Mouse (Mus musculus): ENCODE data around the gene Aaed1. TPM values are rescaled to one million over a fixed set of nuclear protein-coding genes. Genes with fewer than 3 reads are reported as not detected.

Gene Aaed1
- polyA plus RNA-seq, 1 experiment from 2014 or later, result 8.2 TPM

DNA sequence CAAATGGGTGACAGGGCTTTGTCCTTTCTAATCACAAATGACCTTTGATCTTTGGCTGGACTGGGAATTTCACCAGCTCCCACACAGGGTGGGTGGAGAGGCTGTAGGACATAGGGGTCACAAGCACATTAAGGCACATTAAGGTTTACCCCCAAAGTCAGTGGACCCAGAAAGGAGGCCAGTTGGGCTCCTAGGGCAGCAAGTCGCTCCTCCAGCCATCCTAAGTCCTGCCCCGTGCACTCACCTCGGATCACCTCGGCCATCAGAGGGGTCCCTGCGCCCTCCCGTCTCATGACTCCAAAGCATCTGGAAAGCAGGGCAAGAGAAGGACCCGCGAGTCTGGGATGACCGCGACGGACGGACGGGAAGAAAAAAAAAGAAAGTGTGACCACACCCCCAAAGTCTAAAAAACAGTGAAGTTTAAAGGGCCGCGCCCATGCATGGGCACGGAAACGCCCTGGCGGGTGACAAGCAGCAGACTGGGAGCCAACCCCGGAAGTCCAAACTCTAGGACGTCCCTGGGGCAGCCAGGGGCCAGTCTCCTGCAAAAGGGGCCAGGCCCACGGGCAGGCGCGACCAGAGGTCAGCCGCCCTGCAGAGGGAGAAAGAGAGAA is 64.2 kb downstream of the Aaed1 start:
- Histone ChIP-seq H3K4me2 (ENCODE audit: low read length) (peak overlapping the region; percentile 95), H3K4me3 (replicated peaks; ENCODE audit: low read length) (peak overlapping the region; percentile 48), H3K27me3 (replicated peaks; ENCODE audit: control insufficient read depth, insufficient read depth, low read length) (no peaks in the 10 kb centered on the region), H3K9me3 (ENCODE audit: control insufficient read depth, low read length) (no peaks in the 10 kb centered on the region), H3K4me1 (replicated peaks; ENCODE audit: control insufficient read depth, insufficient read depth, low read length) (peaks cover 9% of the 10 kb centered on the region), H3K27ac (ENCODE audit: low read length) (no peak overlapping the region), H3K9ac (replicated peaks; ENCODE audit: low read depth, low read length) (peak overlapping the region; percentile 54), H3K36me3 (ENCODE audit: control insufficient read depth, insufficient read depth) (no peaks in the 10 kb centered on the region)
- peak; percentile 49 for ATAC-seq
- 3% methylated on average over 24 of the region's 24 CpGs for WGBS

GRCm38 (mm10) chr13:64246106-64246505 is 66.4 kb downstream of the Aaed1 start:
- Histone ChIP-seq H3K27ac (ENCODE audit: low read length) (no peak overlapping the region), H3K27me3 (replicated peaks; ENCODE audit: control insufficient read depth, insufficient read depth, low read length) (no peaks in the 10 kb centered on the region), H3K9me3 (ENCODE audit: control insufficient read depth, low read length) (no peaks in the 10 kb centered on the region), H3K4me3 (replicated peaks; ENCODE audit: low read length) (no peak overlapping the region), H3K36me3 (ENCODE audit: control insufficient read depth, insufficient read depth) (no peaks in the 10 kb centered on the region), H3K4me2 (ENCODE audit: low read length) (no peak overlapping the region), H3K9ac (replicated peaks; ENCODE audit: low read depth, low read length) (no peak overlapping the region), H3K4me1 (replicated peaks; ENCODE audit: control insufficient read depth, insufficient read depth, low read length) (peaks cover 9% of the 10 kb centered on the region)
- 85% methylated on average over 12 of the region's 12 CpGs for WGBS
- no peak for ATAC-seq

DNA sequence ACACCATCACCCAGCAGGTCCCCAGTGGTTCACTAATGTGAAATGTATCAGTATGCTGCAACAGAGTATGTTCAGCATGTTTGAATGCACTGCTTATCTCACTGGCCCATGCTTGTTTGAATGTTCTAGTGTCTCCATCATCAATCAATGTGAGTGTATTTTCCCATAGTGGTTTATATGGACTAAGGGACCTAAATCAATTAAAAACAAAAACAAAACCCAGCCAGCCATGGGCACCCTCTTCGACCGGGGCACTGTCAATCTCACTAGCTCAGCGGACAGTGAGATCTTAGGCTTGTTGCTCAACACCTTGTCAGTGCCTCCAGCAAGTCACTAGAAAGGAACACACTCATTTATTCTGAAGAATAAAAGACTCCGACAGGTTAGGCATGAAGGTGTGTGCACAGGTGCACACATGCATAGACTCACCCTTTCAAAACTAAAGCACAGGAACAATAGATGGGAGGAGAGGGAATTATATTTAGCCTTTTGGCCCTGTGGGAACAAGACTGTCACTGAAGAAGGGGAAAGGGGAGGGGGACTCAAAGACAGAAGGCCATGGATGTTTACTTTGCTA is 67.7 kb downstream of the Aaed1 start:
- no peaks in the 10 kb centered on the region for H3K27me3 ChIP-seq (replicated peaks; ENCODE audit: control insufficient read depth, insufficient read depth, low read length)
- no peak overlapping the region for H3K4me3 ChIP-seq (replicated peaks; ENCODE audit: low read length)
- no peak overlapping the region for H3K4me2 ChIP-seq (ENCODE audit: low read length)
- no peaks in the 10 kb centered on the region for H3K9me3 ChIP-seq (ENCODE audit: control insufficient read depth, low read length)
- peaks cover 9% of the 10 kb centered on the region for H3K4me1 ChIP-seq (replicated peaks; ENCODE audit: control insufficient read depth, insufficient read depth, low read length)
- H3K27ac ChIP-seq (ENCODE audit: low read length), result no peak overlapping the region
- no peak overlapping the region for H3K9ac ChIP-seq (replicated peaks; ENCODE audit: low read depth, low read length)
- H3K36me3 ChIP-seq (ENCODE audit: control insufficient read depth, insufficient read depth), result no peaks in the 10 kb centered on the region
- WGBS, result 87% methylated on average over 4 of the region's 4 CpGs
- no peak for ATAC-seq

GRCm38 (mm10) chr13:64242721-64243120 is 69.8 kb downstream of the Aaed1 start:
- Histone ChIP-seq H3K27ac (ENCODE audit: low read length) (no peak overlapping the region), H3K27me3 (replicated peaks; ENCODE audit: control insufficient read depth, insufficient read depth, low read length) (no peaks in the 10 kb centered on the region), H3K4me2 (ENCODE audit: low read length) (no peak overlapping the region), H3K4me3 (replicated peaks; ENCODE audit: low read length) (no peak overlapping the region), H3K9me3 (ENCODE audit: control insufficient read depth, low read length) (no peaks in the 10 kb centered on the region), H3K36me3 (ENCODE audit: control insufficient read depth, insufficient read depth) (no peaks in the 10 kb centered on the region), H3K4me1 (replicated peaks; ENCODE audit: control insufficient read depth, insufficient read depth, low read length) (no peaks in the 10 kb centered on the region), H3K9ac (replicated peaks; ENCODE audit: low read depth, low read length) (no peak overlapping the region)
- no peak for ATAC-seq

- H3K4me1 ChIP-seq (replicated peaks; ENCODE audit: control insufficient read depth, insufficient read depth, low read length), result no peaks in the 10 kb centered on the region
- no peaks in the 10 kb centered on the region for H3K9me3 ChIP-seq (ENCODE audit: control insufficient read depth, low read length)
- H3K36me3 ChIP-seq (ENCODE audit: control insufficient read depth, insufficient read depth), result no peaks in the 10 kb centered on the region
- no peak overlapping the region for H3K4me2 ChIP-seq (ENCODE audit: low read length)
- H3K4me3 ChIP-seq (replicated peaks; ENCODE audit: low read length), result no peak overlapping the region
- H3K27ac ChIP-seq (ENCODE audit: low read length), result no peak overlapping the region
- H3K9ac ChIP-seq (replicated peaks; ENCODE audit: low read depth, low read length), result no peak overlapping the region
- no peaks in the 10 kb centered on the region for H3K27me3 ChIP-seq (replicated peaks; ENCODE audit: control insufficient read depth, insufficient read depth, low read length)
- 71% methylated on average over 7 of the region's 7 CpGs for WGBS
- ATAC-seq, result no peak
These were observed 71.9 kb downstream of the Aaed1 start for GRCm38 (mm10) chr13:64240626-64241025.

DNA sequence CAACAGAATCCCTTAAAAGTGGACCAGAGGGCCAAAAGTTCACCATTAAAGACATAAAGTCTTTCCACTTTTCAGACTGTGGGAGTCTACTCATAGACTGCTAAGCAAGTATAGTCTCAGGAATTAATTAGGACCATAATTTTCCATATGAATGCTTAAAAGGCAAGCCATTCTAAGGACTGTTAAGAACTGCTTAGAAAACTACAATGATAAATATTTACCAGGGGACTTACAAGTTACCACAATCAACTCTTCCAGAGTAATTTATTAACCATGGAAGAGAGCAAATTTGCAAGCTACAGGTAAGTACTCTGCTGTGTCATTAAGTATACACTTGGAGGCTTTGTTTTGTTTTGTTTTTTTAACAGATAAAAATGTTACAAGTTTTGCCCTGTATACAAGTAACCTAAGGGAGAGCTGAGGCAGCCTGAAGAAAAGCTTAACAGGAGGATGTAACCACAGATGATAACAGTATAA is 74.8 kb downstream of the Aaed1 start:
- Histone ChIP-seq H3K27me3 (replicated peaks; ENCODE audit: control insufficient read depth, insufficient read depth, low read length) (no peaks in the 10 kb centered on the region), H3K9me3 (ENCODE audit: control insufficient read depth, low read length) (no peaks in the 10 kb centered on the region), H3K4me1 (replicated peaks; ENCODE audit: control insufficient read depth, insufficient read depth, low read length) (no peaks in the 10 kb centered on the region), H3K36me3 (ENCODE audit: control insufficient read depth, insufficient read depth) (no peaks in the 10 kb centered on the region), H3K9ac (replicated peaks; ENCODE audit: low read depth, low read length) (no peak overlapping the region), H3K4me3 (replicated peaks; ENCODE audit: low read length) (no peak overlapping the region), H3K4me2 (ENCODE audit: low read length) (no peak overlapping the region), H3K27ac (ENCODE audit: low read length) (no peak overlapping the region)
- ATAC-seq, result no peak

GRCm38 (mm10) chr13:64237000-64237680 is 75.4 kb downstream of the Aaed1 start:
- no peak overlapping the region for H3K9ac ChIP-seq (replicated peaks; ENCODE audit: low read depth, low read length)
- H3K9me3 ChIP-seq (ENCODE audit: control insufficient read depth, low read length), result no peaks in the 10 kb centered on the region
- H3K4me2 ChIP-seq (ENCODE audit: low read length), result no peak overlapping the region
- H3K27ac ChIP-seq (ENCODE audit: low read length), result no peak overlapping the region
- no peaks in the 10 kb centered on the region for H3K36me3 ChIP-seq (ENCODE audit: control insufficient read depth, insufficient read depth)
- 77% methylated on average over 4 of the region's 4 CpGs for WGBS
- no peaks in the 10 kb centered on the region for H3K4me1 ChIP-seq (replicated peaks; ENCODE audit: control insufficient read depth, insufficient read depth, low read length)
- H3K27me3 ChIP-seq (replicated peaks; ENCODE audit: control insufficient read depth, insufficient read depth, low read length), result no peaks in the 10 kb centered on the region
- H3K4me3 ChIP-seq (replicated peaks; ENCODE audit: low read length), result no peak overlapping the region
- peak; percentile 62 for ATAC-seq

GRCm38 (mm10) chr13:64235777-64236176 is 76.7 kb downstream of the Aaed1 start:
- Histone ChIP-seq H3K4me1 (replicated peaks; ENCODE audit: control insufficient read depth, insufficient read depth, low read length) (no peaks in the 10 kb centered on the region), H3K9ac (replicated peaks; ENCODE audit: low read depth, low read length) (no peak overlapping the region), H3K4me2 (ENCODE audit: low read length) (no peak overlapping the region), H3K27ac (ENCODE audit: low read length) (no peak overlapping the region), H3K9me3 (ENCODE audit: control insufficient read depth, low read length) (no peaks in the 10 kb centered on the region), H3K36me3 (ENCODE audit: control insufficient read depth, insufficient read depth) (no peaks in the 10 kb centered on the region), H3K27me3 (replicated peaks; ENCODE audit: control insufficient read depth, insufficient read depth, low read length) (no peaks in the 10 kb centered on the region), H3K4me3 (replicated peaks; ENCODE audit: low read length) (no peak overlapping the region)
- no peak for ATAC-seq
- WGBS, result 80% methylated on average over 3 of the region's 3 CpGs

- Histone ChIP-seq H3K4me2 (ENCODE audit: low read length) (no peak overlapping the region), H3K4me1 (replicated peaks; ENCODE audit: control insufficient read depth, insufficient read depth, low read length) (no peaks in the 10 kb centered on the region), H3K27me3 (replicated peaks; ENCODE audit: control insufficient read depth, insufficient read depth, low read length) (no peaks in the 10 kb centered on the region), H3K4me3 (replicated peaks; ENCODE audit: low read length) (no peak overlapping the region), H3K9me3 (ENCODE audit: control insufficient read depth, low read length) (no peaks in the 10 kb centered on the region), H3K27ac (ENCODE audit: low read length) (no peak overlapping the region), H3K9ac (replicated peaks; ENCODE audit: low read depth, low read length) (no peak overlapping the region), H3K36me3 (ENCODE audit: control insufficient read depth, insufficient read depth) (no peaks in the 10 kb centered on the region)
- 70% methylated on average over 4 of the region's 4 CpGs for WGBS
- no peak for ATAC-seq
These were observed 77.3 kb downstream of the Aaed1 start for GRCm38 (mm10) chr13:64235062-64235715.
